Mouse (Mus musculus) CD4-positive, CD25-positive, alpha-beta regulatory T cell, adult 2 months (primary cell): ENCODE measurements around the gene Ahcyl2.

ENCODE experiments used
- DNase-seq: peaks from one replicate; pipeline ENCODE4 v3.0.0-alpha.2; 2012; ENCODE audit warnings: low read depth, low spot score

Ahcyl2 gene

GRCm38 (mm10) chr6:29768791-29769441 lies 1.1 kb downstream of the Ahcyl2 start:
- DNase-seq, result peak; percentile 69

- DNase-seq, result no peak
These were observed 3.0 kb downstream of the Ahcyl2 start for GRCm38 (mm10) chr6:29770672-29771321.

- no peak for DNase-seq
These were observed 4.4 kb downstream of the Ahcyl2 start for GRCm38 (mm10) chr6:29772236-29772635.

GRCm38 (mm10) chr6:29774161-29774560 lies 6.3 kb downstream of the Ahcyl2 start:
- DNase-seq, result no peak

GRCm38 (mm10) chr6:29775609-29776008 lies 7.8 kb downstream of the Ahcyl2 start:
- no peak for DNase-seq

- DNase-seq, result peak; percentile 33
These were observed 8.9 kb downstream of the Ahcyl2 start for GRCm38 (mm10) chr6:29776542-29777237.

- DNase-seq, result no peak
These were observed 9.4 kb downstream of the Ahcyl2 start for GRCm38 (mm10) chr6:29777238-29777555.

GRCm38 (mm10) chr6:29780082-29780481 lies 12.3 kb downstream of the Ahcyl2 start:
- DNase-seq, result no peak

- no peak for DNase-seq
These were observed 12.8 kb downstream of the Ahcyl2 start for GRCm38 (mm10) chr6:29780571-29780970.

- no peak for DNase-seq
These were observed 14.4 kb downstream of the Ahcyl2 start for GRCm38 (mm10) chr6:29782239-29782638.

- no peak for DNase-seq
These were observed 16.1 kb downstream of the Ahcyl2 start for GRCm38 (mm10) chr6:29783960-29784359.

GRCm38 (mm10) chr6:29784413-29785021 lies 16.7 kb downstream of the Ahcyl2 start:
- no peak for DNase-seq

GRCm38 (mm10) chr6:29785759-29786158 lies 17.9 kb downstream of the Ahcyl2 start:
- DNase-seq, result no peak

- no peak for DNase-seq
These were observed 21.1 kb downstream of the Ahcyl2 start for GRCm38 (mm10) chr6:29788779-29789350.

GRCm38 (mm10) chr6:29790014-29790698 lies 22.3 kb downstream of the Ahcyl2 start:
- DNase-seq, result no peak

GRCm38 (mm10) chr6:29793520-29793919 lies 25.7 kb downstream of the Ahcyl2 start:
- DNase-seq, result peak; percentile 34

- no peak for DNase-seq
These were observed 26.8 kb downstream of the Ahcyl2 start for GRCm38 (mm10) chr6:29794582-29794981.

- DNase-seq, result no peak
These were observed 35.2 kb downstream of the Ahcyl2 start for GRCm38 (mm10) chr6:29802979-29803378.

- DNase-seq, result no peak
These were observed 36.2 kb downstream of the Ahcyl2 start for GRCm38 (mm10) chr6:29804006-29804405.

- DNase-seq, result no peak
These were observed 37.6 kb downstream of the Ahcyl2 start for GRCm38 (mm10) chr6:29805381-29805780.

- DNase-seq, result no peak
These were observed 44.3 kb downstream of the Ahcyl2 start for GRCm38 (mm10) chr6:29812076-29812475.

GRCm38 (mm10) chr6:29812651-29813050 lies 44.8 kb downstream of the Ahcyl2 start:
- no peak for DNase-seq
